Mouse (Mus musculus) midbrain, embryonic 12.5 days (tissue): ENCODE data around the gene Phactr4. TPM values are rescaled to one million over a fixed set of nuclear protein-coding genes. Genes with fewer than 3 reads are reported as not detected.

ENCODE experiments used
- ATAC-seq: fragments of 200-750 bp; cut with Nextera tagmentation; 2 replicates; pipeline ENCODE4 v1.8.0; 2017; ENCODE audit warnings: low read depth, moderate TSS enrichment, moderate library complexity; ENCODE audit not compliant: low FRiP score
- H3K27ac ChIP-seq: fragments of 300-500 bp; sonication (generic); replicated peaks from 2 replicates; pipeline ENCODE4 v1.5.1; 2016; ENCODE audit warnings: mild to moderate bottlenecking
- H3K27me3 ChIP-seq: fragments of 300-500 bp; sonication (generic); 2 replicates; pipeline ENCODE4 v1.6.1; 2016; ENCODE audit warnings: mild to moderate bottlenecking
- H3K36me3 ChIP-seq: fragments of 300-500 bp; sonication (generic); 2 replicates; pipeline ENCODE4 v1.6.1; 2016
- H3K4me1 ChIP-seq: fragments of 300-500 bp; sonication (generic); 2 replicates; pipeline ENCODE4 v1.6.1; 2016
- H3K4me2 ChIP-seq: fragments of 300-500 bp; sonication (generic); replicated peaks from 2 replicates; pipeline ENCODE4 v1.6.1; 2016; ENCODE audit warnings: mild to moderate bottlenecking, moderate library complexity
- H3K4me3 ChIP-seq: fragments of 300-500 bp; sonication (generic); 2 replicates; pipeline ENCODE4 v1.5.1; 2016; ENCODE audit warnings: mild to moderate bottlenecking
- H3K9ac ChIP-seq: fragments of 300-500 bp; sonication (generic); replicated peaks from 2 replicates; pipeline ENCODE4 v1.6.1; 2016; ENCODE audit warnings: mild to moderate bottlenecking, moderate library complexity
- H3K9me3 ChIP-seq: fragments of 300-500 bp; sonication (generic); 2 replicates; pipeline ENCODE4 v1.6.1; 2016; ENCODE audit warnings: mild to moderate bottlenecking
- WGBS: fragments of 180-500 bp; shearing (Covaris S2); methylation state at CpG from one replicate; pipeline ENCODE4 v1.1.7; 2016; 5-methylcytosine and 5-hydroxymethylcytosine counted together
- polyA plus RNA-seq: library from polyadenylated mRNA; unstranded; fragments of >200 nt; fragmentation: Nextera tagmentation; extraction: Ambion mirVana; gene quantifications from 2 replicates; pipeline ENCODE4 v1.2.1, GENCODE M21; 2016

The Phactr4 gene
- polyA plus RNA-seq, 1 experiment from 2014 or later, result 20.7 TPM

- Histone ChIP-seq H3K4me1 (peaks cover 26% of the 10 kb centered on the region), H3K36me3 (no peaks in the 10 kb centered on the region; the same call in 1 of the 2 replicates), H3K27ac (peak overlapping the region; percentile 52; the same call in 1 of the 2 replicates), H3K4me2 (peak overlapping the region; percentile 85), H3K9ac (peak overlapping the region; percentile 80), H3K27me3 (no peaks in the 10 kb centered on the region), H3K9me3 (no peaks in the 10 kb centered on the region), H3K4me3 (peak overlapping the region; percentile 76)
- under 1% methylated on average over 83 of the region's 83 CpGs for WGBS
- peak; percentile 91 for ATAC-seq
Observed at GRCm38 (mm10) chr4:132345135-132345842, 77.0 kb downstream of the Phactr4 start.

- H3K4me2 ChIP-seq, result peak overlapping the region; percentile 85
- 10% methylated on average over 13 of the region's 13 CpGs for WGBS
Observed at GRCm38 (mm10) chr4:132344403-132345134, 77.7 kb downstream of the Phactr4 start.

GRCm38 (mm10) chr4:132341451-132341850 is 80.8 kb downstream of the Phactr4 start:
- H3K4me3 ChIP-seq, result no peak overlapping the region
- no peak overlapping the region for H3K4me2 ChIP-seq
- peaks cover 26% of the 10 kb centered on the region for H3K4me1 ChIP-seq
- peaks cover 36% of the 10 kb centered on the region for H3K36me3 ChIP-seq
- no peaks in the 10 kb centered on the region for H3K27me3 ChIP-seq
- H3K27ac ChIP-seq, result no peak overlapping the region
- H3K9me3 ChIP-seq, result no peaks in the 10 kb centered on the region
- ATAC-seq, result no peak
- 97% methylated on average over 3 of the region's 3 CpGs for WGBS
- H3K9ac ChIP-seq, result no peak overlapping the region

More at GRCm38 (mm10) chr4:132344403-132345134, 77.7 kb downstream of the Phactr4 start:
- Histone ChIP-seq H3K4me1 (peaks cover 26% of the 10 kb centered on the region), H3K4me3 (peak overlapping the region; percentile 76), H3K27ac (no peak overlapping the region), H3K36me3 (peaks cover 7% of the 10 kb centered on the region), H3K9me3 (no peaks in the 10 kb centered on the region), H3K27me3 (no peaks in the 10 kb centered on the region), H3K9ac (peak overlapping the region; percentile 80)
- no peak for ATAC-seq

GRCm38 (mm10) chr4:132338943-132339342 is 83.3 kb downstream of the Phactr4 start:
- Histone ChIP-seq H3K4me1 (peaks cover 16% of the 10 kb centered on the region), H3K27me3 (no peaks in the 10 kb centered on the region), H3K27ac (no peak overlapping the region), H3K36me3 (peaks cover 55% of the 10 kb centered on the region), H3K4me3 (no peak overlapping the region), H3K9ac (no peak overlapping the region), H3K4me2 (no peak overlapping the region), H3K9me3 (no peaks in the 10 kb centered on the region)
- WGBS, result 97% methylated on average over 13 of the region's 13 CpGs
- no peak for ATAC-seq

- peaks cover 55% of the 10 kb centered on the region for H3K36me3 ChIP-seq
- no peak overlapping the region for H3K4me3 ChIP-seq
- ATAC-seq, result no peak
- no peak overlapping the region for H3K4me2 ChIP-seq
- peaks cover 9% of the 10 kb centered on the region for H3K4me1 ChIP-seq
- no peak overlapping the region for H3K9ac ChIP-seq
- WGBS, result 89% methylated on average over 6 of the region's 6 CpGs
- H3K27ac ChIP-seq, result no peak overlapping the region
- H3K27me3 ChIP-seq, result no peaks in the 10 kb centered on the region
- H3K9me3 ChIP-seq, result no peaks in the 10 kb centered on the region
Observed at GRCm38 (mm10) chr4:132332880-132333279, 89.4 kb downstream of the Phactr4 start.

GRCm38 (mm10) chr4:132331960-132332359 is 90.3 kb downstream of the Phactr4 start:
- no peak overlapping the region for H3K4me3 ChIP-seq
- no peak for ATAC-seq
- 86% methylated on average over 3 of the region's 3 CpGs for WGBS
- H3K27ac ChIP-seq, result no peak overlapping the region
- no peak overlapping the region for H3K9ac ChIP-seq
- H3K27me3 ChIP-seq, result no peaks in the 10 kb centered on the region
- H3K4me2 ChIP-seq, result no peak overlapping the region
- peaks cover 46% of the 10 kb centered on the region for H3K36me3 ChIP-seq
- H3K4me1 ChIP-seq, result peaks cover 9% of the 10 kb centered on the region
- no peaks in the 10 kb centered on the region for H3K9me3 ChIP-seq

GRCm38 (mm10) chr4:132329835-132330354 is 92.4 kb downstream of the Phactr4 start:
- Histone ChIP-seq H3K36me3 (peaks cover 43% of the 10 kb centered on the region), H3K4me2 (peak overlapping the region; percentile 80), H3K4me3 (peak overlapping the region; percentile 82), H3K9ac (peak overlapping the region; percentile 90), H3K4me1 (peaks cover 9% of the 10 kb centered on the region), H3K27me3 (no peaks in the 10 kb centered on the region), H3K27ac (peak overlapping the region; percentile 85), H3K9me3 (no peaks in the 10 kb centered on the region)
- ATAC-seq, result no peak
- 8% methylated on average over 10 of the region's 10 CpGs for WGBS

GRCm38 (mm10) chr4:132329115-132329834 is 93.0 kb downstream of the Phactr4 start, which contains the start of gene Trnau1ap:
Gene Trnau1ap, minus strand, starts transcription at chr4:132329538.
- peak within 1 kb of the TSS; percentile 80 for H3K4me2 ChIP-seq
- peak within 1 kb of the TSS; percentile 85 for H3K27ac ChIP-seq
- WGBS, result under 1% methylated on average over 52 of the region's 52 CpGs
- no peaks in the 10 kb centered on the region for H3K27me3 ChIP-seq
- H3K4me1 ChIP-seq, result peaks cover 9% of the 10 kb centered on the region
- peak within 1 kb of the TSS; percentile 90 for H3K9ac ChIP-seq
- H3K36me3 ChIP-seq, result peaks cover 43% of the 10 kb centered on the region
- H3K4me3 ChIP-seq, result peak within 1 kb of the TSS; percentile 82
- H3K9me3 ChIP-seq, result no peaks in the 10 kb centered on the region
- peak; percentile 98 for ATAC-seq

GRCm38 (mm10) chr4:132328391-132328982 is 93.8 kb downstream of the Phactr4 start:
- peak overlapping the region; percentile 85 for H3K27ac ChIP-seq
- H3K36me3 ChIP-seq, result peaks cover 43% of the 10 kb centered on the region
- WGBS, result 45% methylated on average over 14 of the region's 14 CpGs
- H3K9me3 ChIP-seq, result no peaks in the 10 kb centered on the region
- H3K4me3 ChIP-seq, result peak overlapping the region; percentile 82
- peak overlapping the region; percentile 90 for H3K9ac ChIP-seq
- H3K27me3 ChIP-seq, result no peaks in the 10 kb centered on the region
- ATAC-seq, result no peak
- H3K4me1 ChIP-seq, result peaks cover 9% of the 10 kb centered on the region
- H3K4me2 ChIP-seq, result peak overlapping the region; percentile 80

GRCm38 (mm10) chr4:132326481-132326880 is 95.8 kb downstream of the Phactr4 start:
- no peak overlapping the region for H3K4me3 ChIP-seq
- H3K36me3 ChIP-seq, result peaks cover 42% of the 10 kb centered on the region
- H3K9ac ChIP-seq, result no peak overlapping the region
- WGBS, result 82% methylated on average over 5 of the region's 5 CpGs
- no peak for ATAC-seq
- no peaks in the 10 kb centered on the region for H3K27me3 ChIP-seq
- H3K4me2 ChIP-seq, result no peak overlapping the region
- no peak overlapping the region for H3K27ac ChIP-seq
- H3K4me1 ChIP-seq, result peaks cover 9% of the 10 kb centered on the region
- H3K9me3 ChIP-seq, result no peaks in the 10 kb centered on the region

GRCm38 (mm10) chr4:132315711-132316110 is 106.6 kb downstream of the Phactr4 start:
- Histone ChIP-seq H3K4me2 (no peak overlapping the region), H3K36me3 (peaks cover 81% of the 10 kb centered on the region)

More at GRCm38 (mm10) chr4:132315711-132316110, 106.6 kb downstream of the Phactr4 start:
- Histone ChIP-seq H3K9ac (no peak overlapping the region), H3K27me3 (no peaks in the 10 kb centered on the region), H3K4me1 (no peaks in the 10 kb centered on the region), H3K9me3 (no peaks in the 10 kb centered on the region), H3K4me3 (no peak overlapping the region), H3K27ac (no peak overlapping the region)
- WGBS, result 90% methylated on average over 8 of the region's 8 CpGs
- ATAC-seq, result no peak
